Mouse (Mus musculus) 416B (cell line): ENCODE measurements around the gene Usf3.

Experiments
- DNase-seq: peaks from one replicate; pipeline ENCODE4 v3.0.0; 2011; ENCODE audit warnings: low read depth

Gene Usf3

DNA sequence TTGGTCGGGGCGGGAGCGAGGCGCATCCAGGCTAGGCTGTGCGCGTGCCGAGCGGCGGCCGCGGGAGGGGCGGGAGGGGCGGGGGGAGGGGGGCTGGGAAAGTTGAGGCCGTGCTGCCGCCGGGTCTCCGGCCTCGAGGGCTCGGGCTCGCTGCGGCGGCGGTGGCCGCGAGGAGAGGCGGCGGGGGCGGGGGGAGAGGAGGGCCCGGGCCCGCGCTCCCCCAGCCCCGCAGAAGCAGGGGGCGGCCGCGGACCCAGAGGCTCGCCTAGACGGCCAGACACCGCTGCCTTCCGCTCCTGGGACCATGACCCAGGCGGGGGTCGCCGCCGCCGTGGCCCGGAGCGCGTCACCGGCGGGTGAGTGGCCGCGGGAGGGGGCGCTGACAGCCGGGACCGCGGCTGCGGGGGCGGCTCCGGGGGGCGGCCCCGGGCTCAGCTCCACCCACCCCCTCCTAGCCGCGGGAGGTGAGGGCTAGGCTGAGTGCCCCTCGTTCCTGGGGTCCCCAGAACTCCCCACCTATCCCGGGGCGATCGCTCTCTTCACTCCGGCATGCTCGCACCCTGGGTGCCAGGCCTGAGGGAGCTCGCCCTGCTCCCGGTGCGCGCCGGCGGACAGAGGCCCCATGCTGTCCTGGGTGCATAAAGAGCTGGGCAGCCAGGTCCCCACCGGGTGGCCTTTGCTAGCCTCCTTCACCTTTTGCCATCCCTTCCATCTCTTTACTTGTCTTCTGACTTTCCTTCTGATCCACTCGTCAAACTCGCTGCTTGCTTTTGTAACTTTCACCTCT, at the start of gene Usf3:
Usf3 (plus strand) TSS at position 92 of the 787 bp plus-strand sequence.
- DNase-seq, result no peak

- DNase-seq, result no peak
Observed at GRCm38 (mm10) chr16:44123786-44124185, 49.3 kb upstream of the Usf3 start.

DNA sequence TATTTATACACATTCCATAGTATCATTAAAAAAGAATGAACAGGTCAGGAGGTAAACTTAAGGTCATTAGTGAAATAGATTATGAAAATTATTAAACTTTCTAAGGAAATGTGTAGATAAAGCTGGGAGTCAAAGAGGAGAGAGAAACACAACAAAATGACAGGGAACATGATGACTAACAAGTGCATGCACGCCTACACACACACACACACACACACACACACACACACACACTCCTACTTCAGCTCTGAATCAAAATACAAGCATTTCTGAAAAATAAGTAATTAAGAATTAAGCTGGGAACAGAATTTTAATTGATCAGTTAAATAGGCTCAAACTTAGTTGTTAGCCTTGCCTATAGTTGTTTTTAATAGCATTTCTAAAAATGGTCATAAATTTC, 48.3 kb upstream of the Usf3 start:
- no peak for DNase-seq

DNA sequence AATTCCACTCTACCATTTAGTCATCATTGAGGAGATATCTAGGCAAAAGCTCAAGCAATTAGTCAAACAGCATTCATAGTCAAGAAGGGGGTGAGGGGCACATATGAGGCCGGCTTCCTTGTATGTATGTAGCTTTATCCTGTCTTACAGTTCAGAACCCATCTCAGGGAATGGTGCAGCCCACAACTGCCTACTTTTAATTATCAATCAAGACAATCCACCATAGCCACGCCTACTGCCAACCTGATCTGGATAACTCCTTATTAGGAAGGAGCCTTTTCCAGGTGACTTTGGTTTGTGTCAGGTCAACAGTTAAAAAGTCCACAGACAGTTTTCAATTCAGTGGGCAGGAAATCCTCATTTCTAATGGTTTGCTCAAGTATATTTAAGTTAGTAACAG, 47.6 kb upstream of the Usf3 start:
- DNase-seq, result no peak

DNA sequence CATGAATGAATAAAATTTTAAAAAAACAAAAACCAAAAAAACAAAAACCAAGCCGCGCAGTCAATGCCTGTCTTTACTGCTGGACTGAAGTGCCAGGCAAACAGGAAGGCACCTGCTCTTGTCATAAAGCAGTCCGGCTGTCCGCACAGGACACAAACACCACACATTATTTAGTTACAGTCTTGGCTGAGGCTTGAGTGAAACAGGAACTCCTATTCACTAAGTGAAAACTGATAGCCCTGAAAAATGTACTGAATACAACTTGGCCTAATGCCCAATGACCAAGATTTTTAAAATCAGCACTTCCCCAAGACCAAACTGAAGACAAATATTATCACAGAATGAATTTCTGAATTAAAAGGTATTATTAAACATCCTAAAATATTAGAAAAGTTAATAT, 46.6 kb upstream of the Usf3 start:
- peak; percentile 69 for DNase-seq

GRCm38 (mm10) chr16:44132300-44132699, 40.7 kb upstream of the Usf3 start:
- DNase-seq, result peak; percentile 49

DNA sequence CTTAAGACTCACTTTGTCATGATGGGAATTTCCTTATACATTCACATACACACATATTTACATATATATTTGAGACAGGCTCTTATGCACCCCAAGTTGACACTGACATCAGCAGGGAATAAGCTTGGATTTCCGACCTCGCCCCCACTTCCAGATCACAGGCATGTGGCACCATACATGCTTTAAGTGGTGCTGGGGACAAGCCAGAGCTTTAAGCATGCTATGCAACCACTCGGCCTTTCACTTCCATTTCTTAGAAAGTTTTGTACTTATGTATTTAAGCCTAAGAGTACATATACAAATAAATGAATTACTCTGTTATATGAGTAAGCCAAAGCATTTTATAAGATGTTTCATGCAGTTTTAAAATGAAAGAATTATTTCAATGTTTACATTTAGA, 39.9 kb upstream of the Usf3 start:
- no peak for DNase-seq

- DNase-seq, result peak; percentile 72
Observed at GRCm38 (mm10) chr16:44136511-44137021, 36.5 kb upstream of the Usf3 start.

DNA sequence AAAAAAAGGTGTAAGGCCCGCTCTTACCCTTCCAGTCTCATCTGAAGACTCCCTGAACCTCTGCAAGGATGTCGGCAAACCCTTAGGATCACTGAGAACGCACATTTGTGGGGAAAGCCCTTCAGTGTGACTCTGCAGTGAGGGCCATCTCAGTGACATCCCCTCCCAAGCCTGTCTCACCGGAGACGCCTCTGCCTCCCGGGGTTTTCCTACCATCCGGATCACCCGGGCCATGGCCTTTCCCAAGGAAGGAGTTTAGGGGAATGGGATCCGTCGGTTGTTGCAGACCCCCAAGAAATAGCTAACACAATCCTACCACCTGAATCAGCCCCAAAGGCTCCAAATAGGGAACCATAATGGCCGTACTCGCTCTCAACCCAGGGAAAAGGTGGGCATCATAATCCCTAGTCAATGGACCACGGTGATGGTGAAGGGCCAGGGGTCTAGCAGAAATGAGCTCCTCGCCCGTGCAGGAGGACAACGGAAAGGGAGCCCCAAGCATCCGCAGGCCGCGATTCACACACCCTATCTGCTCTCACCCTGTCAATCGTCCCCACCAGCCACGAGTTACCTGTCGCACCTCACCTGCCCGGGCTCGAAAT, 34.6 kb upstream of the Usf3 start:
- DNase-seq, result no peak

DNA sequence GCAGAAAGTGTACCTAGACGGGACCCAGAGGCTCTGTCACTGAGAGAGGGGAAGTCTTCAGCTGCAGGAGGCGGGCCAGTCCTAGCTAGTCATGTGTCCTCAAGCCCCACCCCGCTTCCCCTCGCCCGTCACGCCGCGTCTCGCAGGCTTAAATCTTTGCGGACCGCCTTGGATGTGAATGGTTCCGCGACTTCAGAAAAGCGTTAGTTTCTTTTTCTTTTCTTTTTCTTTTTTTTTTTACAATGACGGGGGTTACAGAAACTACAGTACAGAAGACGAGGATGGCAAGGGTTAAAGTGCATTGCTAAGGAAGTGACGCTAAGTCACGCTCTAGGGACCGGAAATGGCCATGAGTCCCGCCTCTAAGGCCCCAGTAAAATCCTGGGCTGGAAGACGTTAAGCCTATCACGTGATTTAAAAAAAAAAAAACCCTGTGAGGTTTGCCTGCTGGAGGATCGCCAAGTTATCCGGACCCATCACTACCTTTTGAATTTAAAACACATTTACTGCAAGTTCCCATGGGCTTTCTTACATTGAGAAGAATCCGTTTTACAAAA, 34.0 kb upstream of the Usf3 start:
- peak; percentile 98 for DNase-seq

DNA sequence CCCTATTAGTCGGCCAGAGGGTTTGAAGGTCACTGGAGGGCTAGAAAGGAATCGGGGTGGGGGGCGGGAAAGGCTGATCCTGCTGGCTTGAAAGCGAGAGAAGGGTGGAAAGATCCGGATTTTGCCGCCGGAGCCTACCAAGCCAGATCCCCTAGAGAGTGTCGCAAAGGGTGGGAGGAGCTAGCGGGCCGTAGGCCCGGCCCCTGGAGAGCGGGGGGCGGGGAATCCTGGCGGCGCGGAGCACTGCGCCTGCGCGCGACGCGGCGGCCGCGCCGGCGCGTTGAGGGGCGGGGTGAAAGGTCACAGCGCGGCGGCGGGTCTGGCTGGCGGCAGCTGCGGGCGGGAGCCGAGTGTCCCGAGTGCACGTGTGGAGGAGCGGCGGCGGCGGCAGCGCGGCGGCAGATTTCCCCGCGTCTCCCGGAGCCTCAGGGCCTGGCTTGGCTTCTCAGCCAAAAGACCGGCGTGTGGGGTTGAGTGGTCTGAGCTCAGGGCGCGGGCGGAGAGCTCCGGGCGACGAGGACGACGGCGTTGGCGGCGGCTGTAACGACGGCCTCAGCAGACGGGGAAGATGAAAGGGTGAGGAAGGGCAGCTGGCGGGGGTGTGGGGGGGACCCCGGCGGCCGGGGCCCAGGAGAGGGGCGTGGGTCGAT, 33.4 kb upstream of the Usf3 start, which contains the start of the genes Atp6v1a and Naa50:
Atp6v1a (minus strand) TSS at position 170 of the 650 bp plus-strand sequence.
Naa50 (plus strand) TSS at position 295 of the 650 bp plus-strand sequence.
- DNase-seq, result peak; percentile 95

DNA sequence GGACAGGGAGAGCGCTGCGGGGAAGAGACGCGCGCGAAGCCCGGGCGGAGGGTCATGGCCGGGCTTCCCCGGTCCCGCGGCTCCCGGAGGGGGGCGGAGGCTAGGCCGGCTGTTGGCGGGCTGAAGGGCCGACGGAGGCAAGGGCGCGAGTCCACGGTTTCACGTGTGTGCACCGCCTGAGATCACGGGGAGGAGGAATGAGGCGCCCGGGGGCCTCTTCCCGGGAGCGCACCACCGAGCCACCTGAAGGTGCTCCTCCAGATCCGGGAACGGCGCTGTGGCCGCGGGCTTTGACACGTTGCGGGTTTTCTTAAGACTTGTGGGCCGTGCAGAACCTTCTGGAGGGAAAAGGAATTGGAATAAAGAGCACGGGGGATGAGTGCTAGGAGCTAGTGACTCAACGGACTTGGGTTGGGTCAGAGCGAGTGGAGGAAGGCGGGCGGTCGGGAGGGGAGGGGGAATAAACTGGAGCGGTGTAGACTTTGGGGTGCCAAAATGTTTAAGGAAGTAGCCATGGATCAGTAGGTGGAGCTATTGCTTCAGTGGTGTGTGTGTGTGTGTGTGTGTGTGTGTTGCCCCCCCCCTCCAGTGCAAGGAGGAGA, 32.8 kb upstream of the Usf3 start:
- peak; percentile 97 for DNase-seq

DNA sequence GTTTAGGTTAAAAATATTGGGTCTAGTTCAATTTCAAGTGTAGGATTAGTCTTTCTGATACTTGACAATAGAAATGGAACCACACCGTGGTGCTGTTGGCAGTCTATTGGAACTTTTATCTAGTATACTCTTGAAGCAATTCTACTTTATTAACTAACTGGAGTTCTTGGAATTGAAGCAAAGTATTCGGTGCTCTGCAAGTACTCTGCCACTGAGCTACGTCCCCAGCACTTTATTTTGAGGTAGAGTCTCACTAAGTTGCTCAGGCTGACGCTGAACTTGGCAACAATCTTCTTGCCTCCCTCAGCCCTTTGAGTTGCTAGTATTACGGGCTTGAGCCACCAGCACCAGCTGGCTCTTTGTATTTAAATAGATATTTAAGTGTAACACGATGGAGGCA, 31.6 kb upstream of the Usf3 start:
- DNase-seq, result peak; percentile 53

GRCm38 (mm10) chr16:44149002-44149767, 23.9 kb upstream of the Usf3 start:
- peak; percentile 42 for DNase-seq

GRCm38 (mm10) chr16:44154497-44155057, 18.5 kb upstream of the Usf3 start:
- DNase-seq, result no peak

DNA sequence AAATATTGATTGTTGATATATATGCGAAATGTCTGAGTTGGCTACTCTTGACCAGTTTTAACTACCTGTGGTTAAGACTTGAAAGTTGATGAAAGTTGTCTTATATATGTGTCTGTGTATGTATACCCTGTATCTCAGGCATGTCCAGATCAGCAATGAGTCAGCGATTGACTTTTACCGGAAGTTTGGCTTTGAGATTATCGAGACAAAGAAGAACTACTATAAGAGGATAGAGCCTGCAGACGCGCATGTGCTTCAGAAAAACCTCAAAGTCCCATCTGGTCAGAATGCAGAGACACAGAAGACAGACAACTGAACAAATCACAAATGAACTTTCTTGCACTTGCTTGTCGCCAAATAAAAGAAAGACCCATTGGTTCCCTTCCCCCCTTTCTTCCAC, 13.7 kb upstream of the Usf3 start:
- DNase-seq, result peak; percentile 78

GRCm38 (mm10) chr16:44163831-44164230, 9.2 kb upstream of the Usf3 start:
- no peak for DNase-seq

- no peak for DNase-seq
Observed at GRCm38 (mm10) chr16:44165182-44165581, 7.9 kb upstream of the Usf3 start.

DNA sequence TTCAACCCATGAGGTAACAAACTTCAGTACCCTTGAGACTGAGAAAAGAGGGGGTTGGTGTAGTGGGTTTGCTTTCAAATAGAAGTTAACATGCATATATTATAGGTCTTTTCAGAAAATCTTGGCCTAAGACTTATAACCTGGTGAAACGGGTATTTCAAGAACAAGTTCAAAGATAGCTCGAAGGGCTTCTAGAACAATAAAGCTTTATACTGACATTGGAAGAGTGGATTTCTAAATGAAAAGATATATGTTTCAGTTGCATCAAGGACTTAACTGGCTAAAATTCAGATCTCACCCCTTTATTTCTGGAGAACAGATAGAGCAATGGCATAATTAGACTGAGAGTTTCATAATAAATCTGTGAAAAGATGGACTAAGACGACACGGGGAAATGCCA, 4.1 kb upstream of the Usf3 start:
- no peak for DNase-seq

- DNase-seq, result peak; percentile 97
Observed at GRCm38 (mm10) chr16:44172297-44173154, 520 bp upstream of the Usf3 start.
